22 mouse cellular contexts compared by ENCODE assay signal in genomic region chr11:20902001-20902400, GRCm38 (mm10).
A peak's percentile ranks its signal among the peaks of the same experiment; 100 is the strongest.
DNase-seq lines count a peak whose midpoint lies in the region; ATAC-seq and TF ChIP-seq lines count a peak whose summit lies in the region.
"Had no signal": no experiment of that assay in that cellular context is flagged by ENCODE, and none has a peak within 500 bp of the region (broad histone marks: within the 10 kb centered on the region; RNA-seq: fewer than 3 reads in every experiment).

No protein-coding gene starts in this region.

- H3K4me1 ChIP-seq in heart, embryonic 10.5 days: peaks cover 23% of the 10 kb centered on the region
- no peaks in the 10 kb centered on the region; the same call in 1 of the 2 replicates for H3K4me1 ChIP-seq in kidney, embryonic 14.5 days (ENCODE audit: control insufficient read depth, insufficient read depth, low read length)
- peaks cover 10% of the 10 kb centered on the region for H3K4me1 ChIP-seq in embryonic fibroblast, embryonic 13.5 days (ENCODE audit: control insufficient read depth, insufficient read depth, low read length)
- H3K4me1 ChIP-seq: forebrain, embryonic 15.5 days; hindbrain, embryonic 12.5 days had no signal

- H3K9ac ChIP-seq in kidney, embryonic 14.5 days (ENCODE audit: low read depth, low read length): no peak overlapping the region
- H3K9ac ChIP-seq: forebrain, embryonic 15.5 days; heart, embryonic 13.5 days; hindbrain, embryonic 12.5 days had no signal

- no peak for TF ChIP-seq CTCF in embryonic fibroblast, embryonic 13.5 days (IDR thresholded peaks at IDR 0.05; ENCODE audit: borderline replicate concordance, insufficient read depth, low read length)

- no peaks in the 10 kb centered on the region for H3K9me3 ChIP-seq in heart, embryonic 10.5 days
- no peaks in the 10 kb centered on the region for H3K9me3 ChIP-seq in kidney, embryonic 14.5 days (ENCODE audit: control insufficient read depth, low read length)
- H3K9me3 ChIP-seq: embryonic facial prominence, embryonic 10.5 days; forebrain, embryonic 10.5 days; forebrain, embryonic 15.5 days; heart, embryonic 13.5 days; hindbrain, embryonic 12.5 days had no signal

- 74% methylated on average over 2 of the region's 2 CpGs for WGBS in heart, embryonic 10.5 days
- WGBS in kidney, embryonic 14.5 days: 28% methylated on average over 2 of the region's 2 CpGs

- ATAC-seq in kidney, embryonic 14.5 days (ENCODE audit: low FRiP score, low TSS enrichment): peak; percentile 40; the same call in 1 of the 2 replicates
- ATAC-seq: activated CD4-positive, CD25-positive, alpha-beta regulatory T cell, adult 4 months; forebrain, embryonic 15.5 days; intestine, embryonic 16.5 days had no signal

- H3K4me2 ChIP-seq in kidney, embryonic 14.5 days (replicated peaks; ENCODE audit: low read depth, low read length): no peak overlapping the region
- H3K4me2 ChIP-seq: forebrain, embryonic 15.5 days; heart, embryonic 13.5 days; hindbrain, embryonic 12.5 days had no signal

- TF ChIP-seq POLR2A in embryonic fibroblast, embryonic 13.5 days (IDR thresholded peaks at IDR 0.05; ENCODE audit: low read depth, low read length): no peak

- no peaks in the 10 kb centered on the region for H3K27me3 ChIP-seq in heart, embryonic 10.5 days (ENCODE audit: insufficient read depth, poor library complexity, severe bottlenecking)
- H3K27me3 ChIP-seq in kidney, embryonic 14.5 days (ENCODE audit: control insufficient read depth, insufficient read depth, low read length): no peaks in the 10 kb centered on the region
- H3K27me3 ChIP-seq: forebrain, embryonic 15.5 days; heart, embryonic 13.5 days; hindbrain, embryonic 12.5 days had no signal

- no peak overlapping the region for H3K4me3 ChIP-seq in heart, embryonic 10.5 days
- H3K4me3 ChIP-seq in kidney, embryonic 14.5 days (ENCODE audit: low read length): no peak overlapping the region
- H3K4me3 ChIP-seq in embryonic fibroblast, embryonic 13.5 days (ENCODE audit: insufficient read depth, low read length): no peak overlapping the region
- H3K4me3 ChIP-seq: embryonic facial prominence, embryonic 10.5 days; erythroblast, embryonic 14.5 days; forebrain, embryonic 10.5 days; forebrain, embryonic 15.5 days; heart, adult 2 months; heart, embryonic 13.5 days; hindbrain, embryonic 12.5 days had no signal

- no peak for DNase-seq in heart, embryonic 10.5 days (ENCODE audit: low spot score)
- no peak for DNase-seq in heart, adult 9 months (ENCODE audit: low spot score in 2 of 2)
- no peak for DNase-seq in kidney, postnatal 4 days
- DNase-seq in NIH3T3 (ENCODE audit: low read depth): peak; percentile 51
- no peak for DNase-seq in T-cell, adult 2 months (ENCODE audit: low spot score)
- DNase-seq: adrenal gland, adult 2 months; adrenal gland, postnatal 36 days; cerebellum, adult 8-10 months; gastrocnemius, postnatal 14 days; heart, postnatal 36 days; kidney, adult 9 months had no signal

- peak overlapping the region; percentile 59 for H3K27ac ChIP-seq in heart, embryonic 10.5 days
- H3K27ac ChIP-seq in kidney, embryonic 14.5 days (ENCODE audit: low read depth, low read length): no peak overlapping the region
- peak overlapping the region; percentile 22; the same call in 1 of the 2 replicates for H3K27ac ChIP-seq in embryonic fibroblast, embryonic 13.5 days (ENCODE audit: insufficient read depth, low read length)
- H3K27ac ChIP-seq: embryonic facial prominence, embryonic 10.5 days; forebrain, embryonic 10.5 days; forebrain, embryonic 15.5 days; heart, adult 2 months; heart, embryonic 13.5 days; hindbrain, embryonic 12.5 days had no signal

- H3K36me3 ChIP-seq in heart, embryonic 10.5 days: no peaks in the 10 kb centered on the region
- H3K36me3 ChIP-seq in kidney, embryonic 14.5 days (ENCODE audit: control insufficient read depth, insufficient read depth, low read length): no peaks in the 10 kb centered on the region
- H3K36me3 ChIP-seq: embryonic facial prominence, embryonic 10.5 days; forebrain, embryonic 10.5 days; forebrain, embryonic 15.5 days; heart, embryonic 13.5 days; hindbrain, embryonic 12.5 days had no signal
